Mouse (Mus musculus) monocyte, adult 2 months (primary cell): Measurements from ENCODE around the gene Olfr191.
"Not testable (repeated sequence)": the region's sequence is repeated elsewhere in the genome, so short reads cannot be mapped to it uniquely, and the experiment has no call there.

Experiments used
- DNase-seq, 2 experiments: peaks; one replicate each; pipeline ENCODE4 v3.0.0; 2022; ENCODE audit warnings: low spot score in 2 of 2, low read depth in 1 of 2

Gene Olfr191

DNA sequence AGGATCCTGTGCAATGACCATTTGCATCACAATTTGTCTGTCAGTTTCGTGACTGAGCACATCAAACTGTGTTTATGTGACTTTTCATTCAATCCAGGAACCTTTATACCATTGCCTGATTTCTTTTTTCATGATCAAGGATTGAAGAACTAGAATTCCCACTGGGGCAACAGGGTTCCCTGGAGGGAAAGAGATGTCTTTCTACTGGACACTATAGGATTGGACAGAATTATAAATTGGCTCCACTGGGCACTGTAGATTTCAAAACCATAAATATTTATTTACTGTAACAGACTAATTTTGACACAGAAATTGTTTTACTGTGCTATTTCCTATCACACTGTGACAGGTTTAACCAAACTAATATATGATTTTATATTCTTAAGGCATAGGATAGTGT is at the start of gene Olfr191:
TSS of gene Olfr191 (minus strand) at position 101 of the 400 bp plus-strand sequence.
- not testable (repeated sequence) for DNase-seq

DNA sequence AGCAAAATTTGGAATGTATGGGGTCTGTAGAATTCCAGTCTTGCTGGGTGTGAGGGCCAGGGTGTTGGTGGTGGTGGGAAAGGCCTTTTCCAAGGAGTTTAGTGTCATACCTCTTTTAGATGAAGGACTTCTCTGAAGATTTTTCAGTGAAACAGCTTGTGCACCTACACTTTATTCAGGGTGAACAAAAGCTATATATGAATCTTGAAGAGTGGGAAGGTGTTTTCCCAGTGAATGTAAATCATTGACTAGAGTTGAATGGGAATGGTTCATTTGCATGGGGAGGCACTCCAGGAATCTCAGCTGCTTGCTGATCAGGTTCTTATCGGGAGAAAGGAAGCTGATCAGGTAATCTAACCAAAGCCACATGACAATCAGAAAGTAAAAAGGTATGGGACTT is 41.1 kb upstream of the Olfr191 start:
- no peak for DNase-seq

DNA sequence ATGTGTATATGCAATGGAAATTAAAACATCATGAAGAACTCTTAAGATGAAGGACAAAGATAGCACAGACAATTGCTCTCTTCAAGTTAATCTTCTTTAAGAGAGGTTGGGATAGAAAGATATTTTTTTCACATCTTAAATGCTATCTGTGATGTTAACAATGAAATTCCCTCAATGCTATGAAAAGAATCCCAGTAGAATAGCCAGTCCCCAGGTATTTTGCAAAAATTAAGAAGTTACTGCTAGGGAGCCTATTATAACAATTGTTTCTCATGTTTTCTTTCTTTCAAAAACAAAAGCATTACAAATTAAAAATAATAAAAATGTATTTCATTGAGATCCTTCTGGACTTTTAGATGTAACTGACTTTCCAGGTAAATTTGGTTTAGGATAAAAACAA is 31.3 kb upstream of the Olfr191 start, which contains the start of gene Olfr194:
TSS of gene Olfr194 (minus strand) at position 101 of the 400 bp plus-strand sequence.
- DNase-seq = no peak

DNA sequence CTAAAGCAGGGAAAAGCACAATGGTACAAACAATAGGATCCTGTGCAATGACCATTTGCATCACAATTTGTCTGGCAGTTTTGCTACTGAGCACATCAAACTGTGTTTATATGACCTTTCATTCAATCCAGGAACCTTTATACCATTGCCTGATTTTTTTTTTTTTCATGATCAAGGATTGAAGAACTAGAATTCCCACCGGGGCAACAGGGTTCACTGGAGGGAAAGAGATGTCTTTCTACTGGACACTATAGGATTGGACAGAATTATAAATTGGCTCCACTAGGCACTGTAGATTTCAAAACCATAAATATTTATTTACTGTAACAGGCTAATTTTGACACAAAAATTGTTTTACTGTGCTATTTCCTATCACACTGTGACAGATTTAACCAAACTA is 22.2 kb upstream of the Olfr191 start, which contains the start of gene Olfr193:
TSS of gene Olfr193 (minus strand) at position 101 of the 400 bp plus-strand sequence.
- no peak for DNase-seq

DNA sequence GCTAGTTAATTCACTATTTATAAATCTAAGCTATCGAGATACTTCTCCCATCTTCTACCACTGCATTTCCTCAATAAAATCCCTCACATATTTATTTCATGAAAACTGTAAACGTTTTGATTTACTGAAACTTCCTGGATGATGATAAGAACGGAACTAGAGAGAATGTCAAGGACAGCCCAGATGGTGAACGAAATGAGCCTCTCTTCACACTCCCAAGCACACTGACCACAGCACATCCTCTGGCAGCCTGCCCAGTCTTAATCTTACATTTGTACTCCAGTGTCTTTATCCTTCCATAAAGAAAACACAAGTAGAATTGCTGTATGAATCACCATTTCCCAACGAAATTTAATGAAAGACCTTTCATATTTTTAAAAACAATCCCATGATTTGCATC is 18.9 kb upstream of the Olfr191 start:
- not testable (repeated sequence) for DNase-seq

DNA sequence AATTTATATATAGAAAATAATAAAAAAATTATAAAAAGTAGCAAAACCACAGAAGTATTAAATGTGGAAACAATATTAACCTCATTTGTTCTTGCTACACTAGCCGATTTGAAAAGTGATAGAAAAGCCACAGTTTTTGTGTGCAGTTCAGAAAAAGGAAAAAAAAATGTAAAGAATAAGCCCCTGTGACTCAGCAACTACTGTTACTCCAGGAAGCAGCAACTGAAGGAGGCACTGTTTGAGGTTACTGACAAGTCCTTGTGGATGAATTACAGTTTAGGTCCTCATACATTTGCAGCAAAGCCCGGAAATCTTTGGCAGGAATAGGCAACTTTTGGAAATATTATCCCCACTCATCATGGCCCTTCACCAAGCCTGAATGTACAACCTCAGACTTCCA is 15.7 kb upstream of the Olfr191 start:
- DNase-seq = no peak

DNA sequence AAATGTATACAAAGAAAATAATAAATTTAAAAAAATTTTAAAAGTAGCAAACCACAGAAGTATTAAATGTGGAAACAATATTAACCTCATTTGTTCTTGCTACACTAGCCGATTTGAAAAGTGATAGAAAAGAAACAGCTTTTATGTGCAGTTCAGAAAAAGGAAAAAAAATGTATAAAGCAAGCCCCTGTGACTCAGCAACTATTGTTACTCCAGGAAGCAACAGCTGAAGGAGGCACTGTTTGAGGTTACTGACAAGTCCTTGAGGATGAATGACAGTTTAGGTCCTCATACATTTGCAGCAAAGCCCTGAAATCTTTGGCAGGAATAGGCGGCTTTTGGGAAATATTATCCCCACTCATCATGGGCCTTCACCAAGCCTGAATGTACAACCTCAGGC is 8.5 kb downstream of the Olfr191 start:
- not testable (repeated sequence) for DNase-seq

DNA sequence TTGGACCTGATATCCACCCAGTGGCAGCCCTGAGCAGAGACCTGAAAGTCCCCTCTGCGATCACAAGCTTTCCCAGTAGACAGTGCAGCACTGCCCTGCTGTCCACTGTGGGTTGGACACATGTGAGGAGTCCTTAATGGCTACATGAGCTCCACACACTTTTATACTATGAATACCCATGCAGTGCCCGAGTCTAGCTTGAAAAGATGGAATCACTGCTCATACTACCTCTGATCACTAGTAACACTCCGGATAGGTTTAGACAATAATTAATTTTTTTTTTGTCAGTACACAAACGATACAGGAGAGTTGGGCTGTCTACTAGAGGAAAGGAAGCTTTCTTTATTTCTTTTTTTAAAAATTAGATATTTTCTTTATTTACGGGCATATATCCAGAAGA is 11.7 kb downstream of the Olfr191 start, which contains the start of gene Olfr190:
TSS of gene Olfr190 (minus strand) at position 101 of the 400 bp plus-strand sequence.
- no peak for DNase-seq

DNA sequence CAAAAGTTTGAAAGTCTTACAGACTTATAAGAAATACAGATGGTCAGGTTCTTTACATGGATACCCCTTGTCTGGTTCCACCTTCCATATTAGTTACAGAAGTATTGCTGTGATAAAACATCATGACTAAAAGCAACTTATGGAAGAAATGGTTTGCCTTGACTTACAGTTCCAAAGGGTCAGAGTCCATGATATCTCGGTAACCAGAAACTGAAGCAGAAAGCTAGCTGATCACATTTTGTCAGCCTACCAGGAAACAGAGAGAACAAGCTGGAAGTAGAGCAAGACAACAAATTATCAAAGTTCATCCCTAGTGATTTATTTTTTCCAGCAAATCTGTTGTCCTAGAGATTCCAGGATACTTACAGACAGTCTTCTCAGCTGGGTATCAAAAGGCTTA is 16.1 kb downstream of the Olfr191 start:
- DNase-seq = no peak

DNA sequence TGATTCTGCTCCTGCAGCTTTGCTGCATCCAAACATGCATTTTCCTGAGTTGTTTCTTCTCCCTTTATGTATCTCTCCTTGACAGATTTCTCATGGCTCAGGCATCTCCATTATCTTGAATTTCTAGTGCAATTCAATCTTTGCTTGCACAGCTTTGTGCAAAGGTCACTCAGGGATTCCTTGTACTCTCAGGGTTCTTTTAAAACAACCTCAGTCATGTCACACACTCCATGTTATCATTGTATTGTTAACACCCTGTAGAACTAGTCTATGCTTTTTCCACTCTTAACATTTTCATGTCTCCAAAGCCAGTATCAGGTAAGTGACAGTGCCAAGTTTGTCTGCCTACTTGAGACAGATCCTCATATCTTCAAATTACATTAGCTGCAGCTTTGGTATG is 17.9 kb downstream of the Olfr191 start:
- no peak for DNase-seq

DNA sequence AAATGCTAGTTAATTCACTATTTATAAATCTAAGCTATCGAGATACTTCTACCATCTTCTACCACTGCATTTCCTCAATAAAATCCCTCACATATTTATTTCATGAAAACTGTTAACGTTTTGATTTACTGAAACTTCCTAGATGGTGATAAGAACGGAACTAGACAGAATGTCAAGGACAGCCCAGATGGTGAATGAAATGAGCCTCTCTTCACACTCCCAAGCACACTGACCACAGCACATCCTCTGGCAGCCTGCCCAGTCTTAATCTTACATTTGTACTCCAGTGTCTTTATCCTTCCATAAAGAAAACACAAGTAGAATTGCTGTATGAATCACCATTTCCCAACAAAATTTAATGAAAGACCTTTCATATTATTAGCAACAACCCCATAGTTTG is 27.2 kb downstream of the Olfr191 start:
- not testable (repeated sequence) for DNase-seq

DNA sequence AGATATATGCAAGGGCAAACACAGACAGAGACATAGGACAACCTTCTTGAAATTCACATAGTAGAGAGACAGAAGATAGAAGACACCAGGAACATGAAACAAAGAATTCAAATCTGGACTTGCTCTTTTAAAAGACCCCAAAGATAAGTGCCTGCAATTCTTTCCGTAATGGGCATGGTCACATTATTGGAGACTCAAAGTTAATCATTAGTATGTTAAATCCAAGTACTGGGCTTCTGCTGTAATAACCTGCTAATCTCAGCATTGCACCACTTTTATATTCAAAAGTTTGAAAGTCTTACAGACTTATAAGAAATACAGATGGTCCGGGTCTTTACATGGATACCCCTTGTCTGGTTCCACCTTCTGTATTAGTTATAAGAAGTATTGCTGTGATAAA is 40.3 kb downstream of the Olfr191 start:
- DNase-seq = not testable (repeated sequence)

DNA sequence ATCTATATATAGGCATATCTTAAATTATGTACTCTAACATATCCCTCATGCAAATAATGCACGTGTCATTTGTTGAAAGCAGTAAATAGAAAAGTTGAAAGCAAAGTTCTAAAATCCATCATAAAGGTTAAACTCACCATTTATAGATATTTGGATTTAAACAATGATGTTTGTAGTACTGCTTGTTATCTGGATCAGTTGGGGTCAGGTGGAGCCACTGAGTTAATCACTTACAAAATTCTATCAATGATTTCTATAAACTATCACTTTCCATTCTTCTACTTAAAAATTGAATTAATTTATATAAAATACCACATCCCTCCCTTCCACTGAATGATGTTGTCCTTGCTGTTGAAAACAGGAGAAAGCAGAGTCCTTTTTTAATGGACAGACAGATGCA is 40.8 kb downstream of the Olfr191 start:
- DNase-seq = no peak

DNA sequence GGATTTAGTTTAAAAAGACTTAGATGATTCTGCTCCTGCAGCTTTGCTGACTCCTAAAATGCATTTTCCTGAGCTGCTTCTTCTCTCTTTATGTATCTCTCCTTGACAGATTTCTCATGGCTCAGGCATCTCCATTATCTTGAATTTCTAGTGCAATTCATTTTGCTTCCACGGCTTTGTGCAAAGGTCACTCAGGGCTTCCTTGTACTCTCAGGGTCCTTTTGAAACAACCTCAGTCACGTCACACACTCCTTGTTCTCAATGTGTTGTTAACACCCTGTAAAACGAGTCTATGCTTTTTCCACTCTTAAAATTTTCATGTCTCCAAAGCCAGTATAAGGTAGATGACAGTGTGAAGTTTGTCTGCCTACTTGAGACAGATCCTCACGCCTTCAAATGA is 42.0 kb downstream of the Olfr191 start:
- DNase-seq = no peak

DNA sequence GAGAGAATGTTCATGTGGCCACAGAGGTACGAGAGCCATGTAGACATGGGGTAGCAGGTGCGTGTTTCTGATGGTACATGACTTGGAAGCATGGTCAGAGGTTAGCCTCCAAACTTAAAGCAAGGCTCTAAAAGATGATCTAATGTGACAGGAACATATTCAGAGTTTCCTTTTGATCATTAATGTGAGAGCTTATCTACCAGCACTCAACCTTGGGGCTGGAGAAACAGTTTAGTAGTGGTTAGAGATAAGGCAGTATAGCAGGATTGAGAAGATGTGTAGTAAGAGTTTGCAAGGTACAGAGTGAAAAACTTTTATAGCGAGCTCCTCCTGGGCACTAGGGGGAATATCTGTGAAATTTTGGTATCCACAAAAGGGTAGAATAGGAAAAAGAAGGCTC is 43.8 kb downstream of the Olfr191 start:
- DNase-seq = no peak

DNA sequence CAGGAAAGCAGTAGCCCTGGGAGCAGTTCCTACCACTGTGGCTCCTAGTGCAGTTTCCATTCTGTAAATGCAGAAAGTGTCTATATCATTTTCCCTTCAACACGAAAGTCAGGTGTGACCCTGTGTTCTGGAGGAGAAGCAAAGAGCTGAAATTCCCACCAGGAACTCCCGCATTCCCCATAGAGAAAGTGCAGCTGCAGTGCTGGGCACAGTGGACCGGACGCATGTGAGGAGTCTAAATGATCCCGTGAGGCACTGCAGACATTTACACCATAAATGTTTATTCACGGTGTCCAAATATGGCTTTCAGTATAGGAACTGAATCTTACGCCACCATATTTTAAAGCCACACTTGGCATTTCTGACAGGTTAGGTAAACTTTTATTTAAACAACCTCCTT is 49.9 kb downstream of the Olfr191 start, which contains the start of gene Olfr187:
TSS of gene Olfr187 (minus strand) at position 58 of the 400 bp plus-strand sequence.
- DNase-seq = no peak
